Mouse (Mus musculus) cerebellum, adult 8-10 months (tissue): ENCODE measurements at regions not wholly inside any gene's neighbourhood (a gene's known extent, or its start where the extent isn't known, plus 50 kb on each side); places are given as distances from the start of the nearest gene placed in this dataset.

Experiments used
- DNase-seq: peaks from one replicate; pipeline ENCODE4 v3.0.0; 2022

- no peak for DNase-seq
These were observed 133.8 kb upstream of the Med13l start for GRCm38 (mm10) chr5:118426673-118427072.

GRCm38 (mm10) chr5:118428323-118429095 lies 132.0 kb upstream of the Med13l start:
- no peak for DNase-seq

GRCm38 (mm10) chr5:118433599-118433998 lies 126.9 kb upstream of the Med13l start:
- no peak for DNase-seq

GRCm38 (mm10) chr5:118434718-118435555 lies 125.5 kb upstream of the Med13l start:
- DNase-seq, result no peak

DNA sequence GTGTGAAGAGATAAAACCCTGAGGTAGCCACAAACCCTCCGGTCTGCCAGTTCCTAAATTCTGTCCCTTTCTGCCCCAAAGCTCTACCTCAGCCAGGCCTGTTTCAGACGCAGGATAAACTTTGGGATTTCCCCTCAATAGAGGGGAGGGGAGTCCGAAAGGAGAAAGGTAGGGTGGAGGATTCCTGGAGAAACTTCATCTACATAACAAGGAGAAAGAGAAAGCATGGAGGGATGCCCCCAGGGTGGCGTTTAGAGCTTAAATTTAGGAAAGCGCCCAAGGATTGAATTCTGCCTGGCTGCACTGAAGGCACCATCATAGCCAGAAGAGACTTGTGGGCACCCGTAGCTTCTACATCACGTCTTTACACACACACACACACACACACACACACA lies 124.9 kb upstream of the Med13l start:
- no peak for DNase-seq

GRCm38 (mm10) chr5:118436035-118436434 lies 124.4 kb upstream of the Med13l start:
- DNase-seq, result no peak

GRCm38 (mm10) chr5:118436474-118437306 lies 123.8 kb upstream of the Med13l start:
- DNase-seq, result no peak

DNA sequence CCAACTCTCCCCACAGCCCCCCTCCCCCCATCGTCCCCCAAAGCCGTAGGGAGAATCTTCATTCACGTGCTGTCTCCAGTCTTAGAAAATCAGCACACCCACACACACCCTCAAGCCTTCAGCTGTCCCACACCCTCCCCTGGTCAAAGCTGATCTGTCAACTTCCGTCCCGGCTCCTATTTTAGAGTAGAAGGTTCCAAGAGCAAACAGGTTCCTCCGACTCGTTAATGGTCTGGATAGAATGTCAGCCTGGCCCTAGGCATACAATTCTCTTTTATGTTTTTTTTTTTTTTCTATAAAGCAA lies 123.2 kb upstream of the Med13l start:
- DNase-seq, result no peak

DNA sequence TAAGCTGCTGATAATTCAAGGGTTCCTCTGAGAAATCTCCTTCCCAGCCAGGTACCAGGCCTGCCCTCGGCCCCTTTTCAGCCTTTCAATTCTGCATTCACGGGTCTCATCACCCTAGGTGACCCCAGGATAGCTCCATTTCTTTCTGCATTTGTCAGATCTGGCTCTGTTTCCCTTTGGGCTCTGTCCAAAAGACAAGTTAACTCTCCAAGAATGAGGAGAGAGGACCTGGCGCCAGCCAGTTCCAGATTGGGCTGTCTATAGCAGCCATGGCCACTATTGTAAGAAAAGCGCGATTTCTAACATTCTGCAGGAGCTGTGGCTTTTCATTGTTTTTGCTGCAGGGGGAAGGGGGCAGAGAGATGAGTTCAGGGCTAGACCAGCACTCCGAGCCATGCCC lies 122.5 kb upstream of the Med13l start:
- no peak for DNase-seq

- no peak for DNase-seq
These were observed 115.8 kb upstream of the Med13l start for GRCm38 (mm10) chr5:118444538-118445251.

- no peak for DNase-seq
These were observed 115.1 kb upstream of the Med13l start for GRCm38 (mm10) chr5:118445252-118445987.

- no peak for DNase-seq
These were observed 114.5 kb upstream of the Med13l start for GRCm38 (mm10) chr5:118445988-118446280.

DNA sequence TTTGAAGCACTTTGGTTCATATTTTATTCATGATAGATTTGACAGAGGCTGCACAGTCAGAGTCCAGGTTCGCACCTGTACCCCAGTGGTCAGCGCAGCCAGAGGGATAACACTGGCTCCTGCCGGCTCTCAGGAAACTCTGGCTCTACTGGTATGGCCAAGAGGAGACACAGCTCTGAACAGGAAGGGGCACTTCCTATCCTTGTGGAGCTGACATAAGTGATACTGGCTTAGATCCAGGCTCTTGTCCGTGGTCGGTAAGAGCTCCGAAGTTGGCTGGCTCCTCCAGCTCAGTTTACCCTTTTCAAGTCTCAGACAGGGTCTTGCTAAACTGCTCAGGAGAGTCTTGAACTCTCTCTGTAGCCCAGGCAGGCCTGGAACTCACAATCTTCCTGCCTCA lies 113.6 kb upstream of the Med13l start:
- DNase-seq, result no peak

GRCm38 (mm10) chr5:118447366-118447765 lies 113.1 kb upstream of the Med13l start:
- no peak for DNase-seq

DNA sequence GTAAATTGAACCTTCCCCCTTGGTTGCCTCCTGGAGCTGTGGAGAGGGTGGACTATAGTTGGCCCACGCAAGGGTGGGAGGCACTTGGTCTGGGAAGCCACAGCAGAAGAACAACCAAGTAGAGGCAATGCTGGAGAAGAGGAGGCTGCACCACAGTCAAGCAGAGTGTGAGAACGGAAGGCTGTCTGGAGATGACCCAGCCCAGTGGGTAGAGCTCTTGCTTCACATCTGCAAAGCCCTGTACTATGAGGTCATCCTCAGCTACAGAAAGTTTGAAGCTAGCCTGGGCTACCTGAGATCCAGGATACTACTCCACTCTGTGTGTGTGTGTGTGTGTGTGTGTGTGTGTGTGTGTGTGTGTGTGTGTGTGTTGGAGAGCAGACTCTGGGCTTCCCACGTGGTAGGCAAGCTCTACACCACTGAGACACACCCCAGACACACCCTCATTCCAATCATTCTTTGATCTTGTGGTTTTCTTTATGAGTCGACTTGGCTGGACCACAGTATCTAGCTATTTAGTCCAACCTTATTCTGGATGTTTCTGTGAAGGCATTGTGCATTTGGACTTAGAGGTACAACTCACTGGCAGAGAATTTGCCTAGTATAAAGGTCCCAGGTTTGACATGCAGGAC lies 111.5 kb upstream of the Med13l start:
- DNase-seq, result no peak

DNA sequence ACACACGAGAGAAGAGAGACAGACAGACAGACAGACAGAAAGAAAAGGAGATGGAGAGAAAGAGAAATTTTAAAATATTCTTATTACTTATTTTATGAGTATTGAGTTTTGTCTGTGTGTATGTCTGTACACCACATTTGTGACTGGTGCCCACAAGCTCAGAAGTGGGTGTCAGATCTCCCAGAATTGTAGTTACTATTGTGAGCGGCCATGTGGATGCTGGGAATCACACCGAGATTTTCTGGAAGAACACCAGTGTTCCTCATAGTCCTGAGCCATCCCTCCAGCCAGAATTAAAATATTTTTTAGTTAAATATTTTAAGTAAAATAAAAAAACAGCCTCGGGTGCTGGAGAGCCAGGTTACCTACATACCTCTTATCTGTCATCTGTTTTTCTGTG lies 110.6 kb upstream of the Med13l start:
- DNase-seq, result no peak

- no peak for DNase-seq
These were observed 108.4 kb upstream of the Med13l start for GRCm38 (mm10) chr5:118452052-118452451.

- no peak for DNase-seq
These were observed 106.4 kb upstream of the Med13l start for GRCm38 (mm10) chr5:118454096-118454495.

DNA sequence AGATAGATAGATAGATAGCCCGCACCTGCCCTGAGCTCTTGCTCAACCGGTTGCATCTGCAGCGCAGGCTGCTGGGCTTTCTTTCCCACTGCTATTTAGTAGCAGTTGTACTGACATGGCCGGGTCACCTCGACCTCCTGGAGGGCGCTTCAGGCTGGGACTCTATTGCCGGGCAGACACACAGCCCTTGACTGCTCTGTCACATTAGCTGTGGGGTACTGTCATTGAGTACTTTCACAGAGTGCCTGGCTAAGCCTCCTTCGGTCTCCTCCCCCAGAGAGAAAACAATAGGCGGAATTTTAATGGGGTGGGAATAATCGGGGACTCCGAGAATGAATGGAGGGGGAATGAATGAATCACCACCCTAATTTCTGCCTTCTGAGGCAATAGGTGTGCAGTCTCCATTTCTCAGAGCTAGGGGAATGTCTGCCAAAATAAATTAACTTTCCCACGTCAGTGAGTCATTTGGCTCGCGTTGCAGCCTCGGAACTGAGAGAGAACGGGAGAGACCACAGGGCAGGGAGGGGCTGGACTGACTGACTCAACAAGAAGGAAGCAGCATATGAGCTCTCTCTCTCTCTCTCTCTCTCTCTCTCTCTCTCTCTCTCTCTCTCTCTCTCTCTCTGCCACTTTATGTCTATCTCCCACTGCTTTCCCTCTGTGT lies 101.6 kb upstream of the Med13l start:
- DNase-seq, result no peak

- DNase-seq, result no peak
These were observed 101.1 kb upstream of the Med13l start for GRCm38 (mm10) chr5:118459391-118459792.

- DNase-seq, result no peak
These were observed 98.5 kb upstream of the Med13l start for GRCm38 (mm10) chr5:118461967-118462366.
